Mouse (Mus musculus) small intestine, adult 2 months (tissue): ENCODE data around the gene Sorl1.

Source experiments
- CTCF ChIP-seq: fragments of 200-500 bp; IDR thresholded peaks from 2 replicates; pipeline ENCODE4 v1.5.1; 2012; ENCODE audit warnings: low read depth, mild to moderate bottlenecking, control low read depth, inconsistent platforms, low read length, moderate library complexity, mixed read lengths; ENCODE audit not compliant: insufficient replicate concordance, insufficient read length; ENCODE audit errors: extremely low read depth
- POLR2A ChIP-seq: fragments of 200-500 bp; IDR thresholded peaks from 2 replicates; pipeline ENCODE4 v1.6.1; 2012; ENCODE audit warnings: low read depth, mild to moderate bottlenecking, control low read depth, inconsistent platforms, low read length, moderate library complexity

- TF ChIP-seq POLR2A, result no peak
- TF ChIP-seq CTCF, result no peak
Measured at GRCm38 (mm10) chr9:42108369-42108951, 15.6 kb downstream of the Sorl1 start.
